Mouse (Mus musculus) cortical plate, adult 2 months (tissue): ENCODE measurements around the gene Cat.

Source experiments
- CTCF ChIP-seq: fragments of 200-500 bp; IDR thresholded peaks from 2 replicates; pipeline ENCODE4 v1.5.1; 2011; ENCODE audit warnings: mild to moderate bottlenecking, control low read depth, low read length; ENCODE audit not compliant: insufficient read depth; ENCODE audit errors: extremely low read depth
- POLR2A ChIP-seq: fragments of 200-500 bp; IDR thresholded peaks from 2 replicates; pipeline ENCODE4 v1.6.1; 2011; ENCODE audit warnings: mild to moderate bottlenecking, low read length, control low read depth; ENCODE audit not compliant: insufficient read depth; ENCODE audit errors: extremely low read depth

GRCm38 (mm10) chr2:103465429-103465828 lies 19.5 kb downstream of the Cat start:
- no peak for TF ChIP-seq POLR2A
- TF ChIP-seq CTCF = no peak
